Mouse (Mus musculus): ENCODE results near the gene Spats2.

- TF ChIP-seq GATA1 (IDR thresholded peaks at IDR 0.05; ENCODE audit: low read length) (no peak), TAL1 (IDR thresholded peaks at IDR 0.05; ENCODE audit: low read length) (no peak)
Observed at GRCm38 (mm10) chr15:99224208-99224911, 98.6 kb downstream of the Spats2 start, which contains the start of gene Kcnh3.

Data from erythroblast, embryonic 14.5 days (primary cell).